In genomic region chr12:76087025-76087424, GRCm38 (mm10) we compare ENCODE assay signal across 15 mouse cellular contexts.
A peak's percentile ranks its signal among the peaks of the same experiment; 100 is the strongest.
DNase-seq lines count a peak whose midpoint lies in the region; ATAC-seq and TF ChIP-seq lines count a peak whose summit lies in the region.
"Had no signal": no experiment of that assay in that cellular context is flagged by ENCODE, and none has a peak within 500 bp of the region (broad histone marks: within the 10 kb centered on the region; RNA-seq: fewer than 3 reads in every experiment).

No protein-coding gene starts in this region.

- dilution Hi-C loops in CH12.LX (cut with MboI; ENCODE audit: extremely low pct_ligation_motif_present, extremely low pct_unique_long_range_greater_than_20kb, low sequenced_read_pairs): no loop called here

- peak; percentile 18; the same call in 1 of the 2 replicates for TF ChIP-seq EP300 in CH12.LX (IDR thresholded peaks at IDR 0.05; ENCODE audit: low read length)

- H3K4me3 ChIP-seq in thymus, adult 2 months (ENCODE audit: control insufficient read depth, insufficient read depth, low read length): peak overlapping the region; percentile 28
- peak overlapping the region; percentile 26 to 47 (median 26) for H3K4me3 ChIP-seq in CH12.LX (replicated peaks in 1 of 3; ENCODE audit: low read depth in 2 of 3, low read length in 2 of 3, poor library complexity in 1 of 3)
- no peak overlapping the region for H3K4me3 ChIP-seq in neural tube, embryonic 15.5 days (replicated peaks)
- H3K4me3 ChIP-seq: forebrain, embryonic 13.5 days; heart, embryonic 12.5 days; limb, embryonic 12.5 days; myocyte had no signal

- in situ Hi-C loops in CH12.LX (cut with MboI; ENCODE audit: low pct_ligation_motif_present, low pct_unique_long_range_greater_than_20kb, low sequenced_read_pairs): loop anchor here (5.0 kb wide), 1 partner anchor 35 kb away; no protein-coding TSS in a partner anchor

- H3K4me1 ChIP-seq in thymus, adult 2 months (replicated peaks; ENCODE audit: control insufficient read depth, insufficient read depth, low read length): peaks cover 26% of the 10 kb centered on the region
- H3K4me1 ChIP-seq in CH12.LX (ENCODE audit: control insufficient read depth in 1 of 2, insufficient read depth in 2 of 2): peaks cover 10 to 37% of the 10 kb centered on the region in 2 experiments
- peaks cover 17% of the 10 kb centered on the region for H3K4me1 ChIP-seq in neural tube, embryonic 15.5 days
- H3K4me1 ChIP-seq: forebrain, embryonic 13.5 days had no signal

- WGBS in thymus, adult 2 months: 50% methylated on average over 13 of the region's 13 CpGs
- 90% methylated on average over 13 of the region's 13 CpGs for WGBS in neural tube, embryonic 15.5 days

- DNase-seq in thymus, adult 2 months: peak; percentile 26
- no peak for DNase-seq in thymus, postnatal 0 days (ENCODE audit: low spot score)
- peak; percentile 75 for DNase-seq in CH12.LX (ENCODE audit: extremely low read depth)
- DNase-seq in thymus, postnatal 4 days: peak; percentile 34
- no peak for DNase-seq in ovary, adult 18-20 months (ENCODE audit: low spot score)
- DNase-seq: kidney, postnatal 4 days; midbrain, embryonic 14.5 days had no signal

- TF ChIP-seq POLR2A in thymus, adult 2 months (IDR thresholded peaks at IDR 0.05; ENCODE audit: control insufficient read depth, extremely low read depth, insufficient read depth, low read length, poor library complexity): no peak
- TF ChIP-seq POLR2A in CH12.LX (IDR thresholded peaks at IDR 0.05; ENCODE audit: low read depth, low read length): no peak

- H3K4me2 ChIP-seq in CH12.LX (ENCODE audit: insufficient read depth, low read depth, poor library complexity, severe bottlenecking): peak overlapping the region; percentile 44
- no peak overlapping the region for H3K4me2 ChIP-seq in neural tube, embryonic 15.5 days
- H3K4me2 ChIP-seq: forebrain, embryonic 13.5 days; heart, embryonic 12.5 days; hindbrain, embryonic 14.5 days; limb, embryonic 12.5 days had no signal

- no peaks in the 10 kb centered on the region for H3K36me3 ChIP-seq in thymus, adult 2 months (ENCODE audit: control insufficient read depth, insufficient read depth, low read length)
- peaks cover 0 to 2% of the 10 kb centered on the region in 2 experiments for H3K36me3 ChIP-seq in CH12.LX (replicated peaks in 1 of 2; ENCODE audit: control insufficient read depth in 1 of 2, insufficient read depth in 1 of 2, low read length in 1 of 2)
- peaks cover 39% of the 10 kb centered on the region for H3K36me3 ChIP-seq in neural tube, embryonic 15.5 days

- no peaks in the 10 kb centered on the region for H3K27me3 ChIP-seq in thymus, adult 2 months (ENCODE audit: control insufficient read depth, insufficient read depth, low read length)
- no peaks in the 10 kb centered on the region for H3K27me3 ChIP-seq in CH12.LX (replicated peaks)
- H3K27me3 ChIP-seq in neural tube, embryonic 15.5 days (replicated peaks): no peaks in the 10 kb centered on the region
- H3K27me3 ChIP-seq: forebrain, embryonic 13.5 days; heart, embryonic 12.5 days; limb, embryonic 12.5 days had no signal

- no peak for TF ChIP-seq CTCF in thymus, adult 2 months (IDR thresholded peaks at IDR 0.05; ENCODE audit: borderline replicate concordance, control insufficient read depth, extremely low read depth, insufficient read depth, low read length, poor library complexity)
- no peak for TF ChIP-seq CTCF in CH12.LX (conservative IDR thresholded peaks at IDR 0.05 in 1 of 2, IDR thresholded peaks at IDR 0.05 in 1 of 2; ENCODE audit: low read depth in 2 of 2, low read length in 2 of 2)

- TF ChIP-seq RAD21 in CH12.LX (IDR thresholded peaks at IDR 0.05; ENCODE audit: low read depth, low read length): no peak

- peak; percentile 54; the same call in 1 of the 2 replicates for ATAC-seq in megakaryocyte, adult 5-6 weeks (ENCODE audit: poor library complexity, severe bottlenecking)
- ATAC-seq in neural tube, embryonic 15.5 days (ENCODE audit: low FRiP score): no peak
- ATAC-seq: forebrain, embryonic 13.5 days had no signal

- H3K9me3 ChIP-seq in CH12.LX (replicated peaks; ENCODE audit: low read length): no peaks in the 10 kb centered on the region
- H3K9me3 ChIP-seq in neural tube, embryonic 15.5 days (replicated peaks): no peaks in the 10 kb centered on the region
- H3K9me3 ChIP-seq: forebrain, embryonic 13.5 days; heart, embryonic 12.5 days; limb, embryonic 12.5 days had no signal

- peak overlapping the region; percentile 1; the same call in 1 of the 2 replicates for H3K9ac ChIP-seq in CH12.LX (ENCODE audit: insufficient read depth, low read depth)
- no peak overlapping the region for H3K9ac ChIP-seq in neural tube, embryonic 15.5 days (replicated peaks)
- H3K9ac ChIP-seq: forebrain, embryonic 13.5 days; heart, embryonic 12.5 days; hindbrain, embryonic 14.5 days; limb, embryonic 12.5 days; liver, embryonic 14.5 days had no signal

- no peaks in the 10 kb centered on the region for H3K79me2 ChIP-seq in CH12.LX (replicated peaks; ENCODE audit: control insufficient read depth, extremely low read depth, insufficient read depth, poor library complexity, severe bottlenecking)

- peak overlapping the region; percentile 48 for H3K27ac ChIP-seq in thymus, adult 2 months (ENCODE audit: control insufficient read depth, insufficient read depth, low read length)
- H3K27ac ChIP-seq in CH12.LX (ENCODE audit: insufficient read depth, low read depth): peak overlapping the region; percentile 5; the same call in 1 of the 2 replicates
- no peak overlapping the region for H3K27ac ChIP-seq in neural tube, embryonic 15.5 days (replicated peaks)
- H3K27ac ChIP-seq: forebrain, embryonic 13.5 days; hindbrain, embryonic 14.5 days; limb, embryonic 12.5 days; liver, embryonic 14.5 days had no signal

TF ChIP-seq in CH12.LX, 34 proteins besides CTCF, POLR2A, EP300 and RAD21:
- TF ChIP-seq IRF4 (IDR thresholded peaks at IDR 0.05; ENCODE audit: low read depth, low read length): no peak; the same call in 1 of the 2 replicates
- no peak for TF ChIP-seq USF1 (IDR thresholded peaks at IDR 0.05; ENCODE audit: low read depth, low read length)
- TF ChIP-seq JUND (conservative IDR thresholded peaks at IDR 0.05; ENCODE audit: low read depth, low read length): no peak
- no peak for TF ChIP-seq NRF1 (IDR thresholded peaks at IDR 0.05; ENCODE audit: low read depth, low read length)
- TF ChIP-seq BHLHE40 (IDR thresholded peaks at IDR 0.05; ENCODE audit: low read depth, low read length): peak; percentile 33; the same call in 1 of the 2 replicates
- no peak for TF ChIP-seq SMC3 (IDR thresholded peaks at IDR 0.05; ENCODE audit: low read depth, low read length)
- no peak for TF ChIP-seq MAZ (IDR thresholded peaks at IDR 0.05; ENCODE audit: low read depth, low read length)
- no peak for TF ChIP-seq CHD1 (IDR thresholded peaks at IDR 0.05; ENCODE audit: low read depth, low read length)
- no peak for TF ChIP-seq RCOR1 (conservative IDR thresholded peaks at IDR 0.05; ENCODE audit: low read depth, low read length)
- TF ChIP-seq E2F4 (IDR thresholded peaks at IDR 0.05; ENCODE audit: insufficient replicate concordance, low read depth, low read length): no peak
- TF ChIP-seq MAX (IDR thresholded peaks at IDR 0.05; ENCODE audit: low read length): peak; percentile 48; the same call in 1 of the 2 replicates
- TF ChIP-seq MEF2A (IDR thresholded peaks at IDR 0.05; ENCODE audit: borderline replicate concordance, low read depth, low read length): no peak
- no peak for TF ChIP-seq HCFC1 (IDR thresholded peaks at IDR 0.05; ENCODE audit: low read depth, low read length)
- no peak for TF ChIP-seq NELFE (IDR thresholded peaks at IDR 0.05; ENCODE audit: low read depth, low read length)
- no peak for TF ChIP-seq TBP (conservative IDR thresholded peaks at IDR 0.05; ENCODE audit: low read depth, low read length)
- peak; percentile 71; the same call in 1 of the 2 replicates for TF ChIP-seq MXI1 (IDR thresholded peaks at IDR 0.05; ENCODE audit: low read depth, low read length)
- no peak for TF ChIP-seq ZKSCAN1 (IDR thresholded peaks at IDR 0.05; ENCODE audit: borderline replicate concordance, low read depth, low read length)
- TF ChIP-seq UBTF (IDR thresholded peaks at IDR 0.05; ENCODE audit: low read depth, low read length): no peak
- no peak for TF ChIP-seq CHD2 (IDR thresholded peaks at IDR 0.05; ENCODE audit: low read length)
- no peak for TF ChIP-seq POLR2AphosphoS2 (IDR thresholded peaks at IDR 0.05; ENCODE audit: low read depth, low read length)
- TF ChIP-seq TCF12 (IDR thresholded peaks at IDR 0.05; ENCODE audit: low read depth, low read length): peak; percentile 32; the same call in 1 of the 2 replicates
- no peak for TF ChIP-seq KAT2A (IDR thresholded peaks at IDR 0.05; ENCODE audit: insufficient replicate concordance, low read length)
- TF ChIP-seq MYC (IDR thresholded peaks at IDR 0.05; ENCODE audit: low read depth, low read length): 0 out of 2 replicates have a peak, but pooled peaks have one; percentile 35
- no peak for TF ChIP-seq GABPA (IDR thresholded peaks at IDR 0.05; ENCODE audit: insufficient replicate concordance, low read depth, low read length)
- TF ChIP-seq ZC3H11A (IDR thresholded peaks at IDR 0.05; ENCODE audit: low read depth, low read length): no peak
- TF ChIP-seq ETS1 (conservative IDR thresholded peaks at IDR 0.05; ENCODE audit: low read depth, low read length): 0 out of 2 replicates have a peak, but pooled peaks have one; percentile 4
- TF ChIP-seq ZMIZ1 (IDR thresholded peaks at IDR 0.05; ENCODE audit: low read depth, low read length): peak; percentile 42; the same call in 1 of the 2 replicates
- TF ChIP-seq ZNF384 (IDR thresholded peaks at IDR 0.05; ENCODE audit: low read depth, low read length): no peak
- no peak for TF ChIP-seq MAFK (IDR thresholded peaks at IDR 0.05; ENCODE audit: insufficient replicate concordance, low read length)
- no peak for TF ChIP-seq JUN (IDR thresholded peaks at IDR 0.05; ENCODE audit: insufficient read depth, low read depth, low read length)
- TF ChIP-seq ELF1 (IDR thresholded peaks at IDR 0.05; ENCODE audit: low read depth, low read length): peak; percentile 48; the same call in 1 of the 2 replicates
- no peak for TF ChIP-seq PAX5 (IDR thresholded peaks at IDR 0.05; ENCODE audit: low read length)
- peak; percentile 62; the same call in 1 of the 2 replicates for TF ChIP-seq SIN3A (IDR thresholded peaks at IDR 0.05; ENCODE audit: low read length)
- no peak for TF ChIP-seq USF2 (conservative IDR thresholded peaks at IDR 0.05; ENCODE audit: low read depth, low read length)

Comparison
In these comparisons a context has a peak if more than half of its experiments do, and no peak if none do; other contexts are left out.
1. DNase-seq: peak in thymus, adult 2 months (single experiment), CH12.LX (single experiment) and thymus, postnatal 4 days (single experiment); none in thymus, postnatal 0 days (single experiment) and ovary, adult 18-20 months (single experiment).